Mouse (Mus musculus): ENCODE data around the gene P2rx1. TPM values are rescaled to one million over a fixed set of nuclear protein-coding genes. Genes with fewer than 3 reads are reported as not detected.

Gene P2rx1
- 0.24 and 0.25 TPM in 2 replicates for polyA plus RNA-seq (2012; rRNA removed)

GRCm38 (mm10) chr11:72998771-72999170, at the start of gene P2rx1:
TSS of gene P2rx1 (plus strand) at chr11:72999103.

GRCm38 (mm10) chr11:72961072-72961980, 37.6 kb upstream of the P2rx1 start, which contains the start of gene Atp2a3:
TSS of gene Atp2a3 (plus strand) at chr11:72961169.

GRCm38 (mm10) chr11:73018471-73019146, 19.7 kb downstream of the P2rx1 start, which contains the start of gene Camkk1:
TSS of gene Camkk1 (plus strand) at chr11:73019008.

GRCm38 (mm10) chr11:73047542-73047996, 48.7 kb downstream of the P2rx1 start, which contains the start of gene Ncbp3:
TSS of gene Ncbp3 (plus strand) at chr11:73047783.

Other genes starting within 250 kb of the P2rx1 start
- gene Cyb5d2, start 203.0 kb upstream of the P2rx1 start, polyA plus RNA-seq (2012; rRNA removed): 5.7 and 6.2 TPM in 2 replicates
- gene Zzef1, start 202.9 kb upstream of the P2rx1 start, polyA plus RNA-seq (2012; rRNA removed): 28.6 and 32.1 TPM in 2 replicates
- gene Atp2a3, start 37.9 kb upstream of the P2rx1 start, polyA plus RNA-seq (2012; rRNA removed): 1.3 and 1.7 TPM in 2 replicates
- 28.6 and 30.8 TPM in 2 replicates for gene Camkk1, start 19.9 kb downstream of the P2rx1 start, polyA plus RNA-seq (2012; rRNA removed)
- 5.4 and 5.5 TPM in 2 replicates for gene Ncbp3, start 48.7 kb downstream of the P2rx1 start, polyA plus RNA-seq (2012; rRNA removed)
- gene Itgae, start 91.5 kb downstream of the P2rx1 start, polyA plus RNA-seq (2012; rRNA removed): 0.12 and 0.14 TPM in 2 replicates
- 0.95 and 1.3 TPM in 2 replicates for gene Haspin, start 139.2 kb downstream of the P2rx1 start, polyA plus RNA-seq (2012; rRNA removed)
- 0.75 and 1.1 TPM in 2 replicates for gene P2rx5, start 161.3 kb downstream of the P2rx1 start, polyA plus RNA-seq (2012; rRNA removed)
- 91.8 and 93.2 TPM in 2 replicates for gene Emc6, start 177.9 kb downstream of the P2rx1 start, polyA plus RNA-seq (2012; rRNA removed)
- gene Tax1bp3, start 178.0 kb downstream of the P2rx1 start, polyA plus RNA-seq (2012; rRNA removed): 80.0 and 80.1 TPM in 2 replicates
- gene Ctns, start 199.9 kb downstream of the P2rx1 start, polyA plus RNA-seq (2012; rRNA removed): 21.3 and 21.5 TPM in 2 replicates
- gene Shpk, start 200.4 kb downstream of the P2rx1 start, polyA plus RNA-seq (2012; rRNA removed): 2.0 and 2.4 TPM in 2 replicates
- 0.19 and 0.64 TPM in 2 replicates for gene Trpv1, start 235.2 kb downstream of the P2rx1 start, polyA plus RNA-seq (2012; rRNA removed)